Mouse (Mus musculus) 3134 (cell line): ENCODE results near the gene Serpinb9g.
"Not testable (repeated sequence)": the region's sequence is repeated elsewhere in the genome, so short reads cannot be mapped to it uniquely, and the experiment has no call there.

Experiments
- DNase-seq: peaks from one replicate; pipeline ENCODE4 v3.0.0-alpha.2; 2011; ENCODE audit warnings: low spot score; ENCODE audit not compliant: insufficient read length; ENCODE audit errors: extremely low read depth

Serpinb9g gene

GRCm38 (mm10) chr13:33484490-33484889 is at the start of gene Serpinb9g:
TSS of gene Serpinb9g (plus strand) at chr13:33484790.
- not testable (repeated sequence) for DNase-seq

GRCm38 (mm10) chr13:33483872-33484271 is 718 bp upstream of the Serpinb9g start:
- DNase-seq = not testable (repeated sequence)

GRCm38 (mm10) chr13:33524629-33525028 is 40.0 kb downstream of the Serpinb9g start:
- no peak for DNase-seq

- DNase-seq = no peak
Observed at GRCm38 (mm10) chr13:33532814-33533213, 48.2 kb downstream of the Serpinb9g start.
